Mouse (Mus musculus) CH12.LX (cell line): ENCODE measurements at regions not wholly inside any gene's neighbourhood (a gene's known extent, or its start where the extent isn't known, plus 50 kb on each side); places are given as distances from the start of the nearest gene placed in this dataset.

Source experiments
- DNase-seq: peaks from one replicate; pipeline ENCODE4 v3.0.0-alpha.2; 2013; ENCODE audit errors: extremely low read depth
- H3K27ac ChIP-seq: 2 replicates; pipeline ENCODE4 v1.5.1; 2012; ENCODE audit warnings: low read depth, mild to moderate bottlenecking, control low read depth, moderate library complexity; ENCODE audit not compliant: insufficient read depth
- H3K27me3 ChIP-seq: replicated peaks from 2 replicates; pipeline ENCODE3; 2012; ENCODE audit warnings: inconsistent platforms
- H3K36me3 ChIP-seq, 2 experiments: replicated peaks in 1 of 2; 2 replicates each; pipeline versions ENCODE3 to v1.6.1; 2012; ENCODE audit warnings: inconsistent platforms in 1 of 2, low read length in 1 of 2, mild to moderate bottlenecking in 1 of 2, mixed read lengths in 1 of 2, moderate library complexity in 1 of 2; ENCODE audit not compliant: control insufficient read depth in 1 of 2, insufficient read depth in 1 of 2
- H3K4me1 ChIP-seq, 2 experiments: 2 replicates each; pipeline ENCODE4 v1.6.1; 2012; ENCODE audit warnings: inconsistent platforms in 1 of 2, moderate library complexity in 1 of 2; ENCODE audit not compliant: insufficient read depth in 2 of 2, control insufficient read depth in 1 of 2
- H3K4me2 ChIP-seq: 2 replicates; pipeline ENCODE4 v1.6.1; 2012; ENCODE audit warnings: low read depth, mild to moderate bottlenecking, control low read depth; ENCODE audit not compliant: poor library complexity, insufficient read depth, severe bottlenecking
- H3K4me3 ChIP-seq, 3 experiments: fragments of 150-350 bp in 1 of 3; sonication (generic) in 1 of 3; replicated peaks in 1 of 3; 2 replicates each; pipeline versions ENCODE3 to v1.5.1; 2011 to 2012; ENCODE audit warnings: low read depth in 2 of 3, low read length in 2 of 3, mild to moderate bottlenecking in 2 of 3, moderate library complexity in 2 of 3, control low read depth in 1 of 3, improper control_type of control experiment in 1 of 3, inconsistent platforms in 1 of 3, mixed read lengths in 1 of 3; ENCODE audit not compliant: poor library complexity in 1 of 3
- H3K79me2 ChIP-seq: replicated peaks from 2 replicates; pipeline ENCODE4 v1.6.1; 2012; ENCODE audit warnings: mild to moderate bottlenecking, moderate library complexity; ENCODE audit not compliant: control insufficient read depth, poor library complexity, insufficient read depth, severe bottlenecking; ENCODE audit errors: extremely low read depth
- H3K9ac ChIP-seq: 2 replicates; pipeline ENCODE4 v1.6.1; 2012; ENCODE audit warnings: low read depth, mild to moderate bottlenecking, control low read depth, moderate library complexity; ENCODE audit not compliant: insufficient read depth
- H3K9me3 ChIP-seq: replicated peaks from 2 replicates; pipeline ENCODE3; 2012; ENCODE audit warnings: low read length, inconsistent platforms, mixed read lengths
- BHLHE40 ChIP-seq: IDR thresholded peaks from 2 replicates; pipeline ENCODE4 v1.6.1; 2011; ENCODE audit warnings: mild to moderate bottlenecking, low read depth, low read length, improper control_type of control experiment
- CHD1 ChIP-seq: IDR thresholded peaks from 2 replicates; pipeline ENCODE4 v1.6.1; 2012; ENCODE audit warnings: low read depth, low read length, improper control_type of control experiment, inconsistent platforms
- E2F4 ChIP-seq: IDR thresholded peaks from 2 replicates; pipeline ENCODE4 v1.6.1; 2011; ENCODE audit warnings: low read depth, low read length, improper control_type of control experiment; ENCODE audit not compliant: insufficient replicate concordance
- ELF1 ChIP-seq: IDR thresholded peaks from 2 replicates; pipeline ENCODE4 v1.6.1; 2014; ENCODE audit warnings: low read depth, mild to moderate bottlenecking, inconsistent platforms, low read length, improper control_type of control experiment
- EP300 ChIP-seq: IDR thresholded peaks from 2 replicates; pipeline ENCODE4 v1.6.1; 2011; ENCODE audit warnings: low read length, improper control_type of control experiment
- ETS1 ChIP-seq: conservative IDR thresholded peaks from 2 replicates; pipeline ENCODE4 v1.6.1; 2012; ENCODE audit warnings: low read depth, mild to moderate bottlenecking, inconsistent platforms, low read length, improper control_type of control experiment, moderate library complexity
- GABPA ChIP-seq: IDR thresholded peaks from 2 replicates; pipeline ENCODE4 v1.6.1; 2012; ENCODE audit warnings: low read depth, low read length, improper control_type of control experiment, inconsistent platforms; ENCODE audit not compliant: insufficient replicate concordance
- IRF4 ChIP-seq: IDR thresholded peaks from 2 replicates; pipeline ENCODE4 v1.6.1; 2014; ENCODE audit warnings: low read depth, mild to moderate bottlenecking, inconsistent platforms, low read length, improper control_type of control experiment
- JUN ChIP-seq: IDR thresholded peaks from 2 replicates; pipeline ENCODE4 v1.6.1; 2011; ENCODE audit warnings: low read depth, mild to moderate bottlenecking, low read length, improper control_type of control experiment, moderate library complexity; ENCODE audit not compliant: insufficient read depth
- JUND ChIP-seq: conservative IDR thresholded peaks from 2 replicates; pipeline ENCODE4 v1.6.1; 2011; ENCODE audit warnings: low read depth, low read length, improper control_type of control experiment
- MAX ChIP-seq: IDR thresholded peaks from 2 replicates; pipeline ENCODE4 v1.6.1; 2011; ENCODE audit warnings: low read length, improper control_type of control experiment
- MEF2A ChIP-seq: IDR thresholded peaks from 2 replicates; pipeline ENCODE4 v1.6.1; 2014; ENCODE audit warnings: low read depth, mild to moderate bottlenecking, inconsistent platforms, low read length, improper control_type of control experiment, borderline replicate concordance
- MXI1 ChIP-seq: IDR thresholded peaks from 2 replicates; pipeline ENCODE4 v1.6.1; 2011; ENCODE audit warnings: mild to moderate bottlenecking, low read depth, low read length, improper control_type of control experiment
- MYC ChIP-seq: IDR thresholded peaks from 2 replicates; pipeline ENCODE4 v1.6.1; 2011; ENCODE audit warnings: low read depth, mild to moderate bottlenecking, improper control_type of control experiment, low read length
- NELFE ChIP-seq: IDR thresholded peaks from 2 replicates; pipeline ENCODE4 v1.6.1; 2011; ENCODE audit warnings: low read depth, low read length, improper control_type of control experiment
- NRF1 ChIP-seq: IDR thresholded peaks from 2 replicates; pipeline ENCODE4 v1.6.1; 2014; ENCODE audit warnings: low read depth, mild to moderate bottlenecking, inconsistent platforms, low read length, improper control_type of control experiment, moderate library complexity
- POLR2A ChIP-seq: IDR thresholded peaks from 2 replicates; pipeline ENCODE4 v1.6.1; 2011; ENCODE audit warnings: low read depth, mild to moderate bottlenecking, improper control_type of control experiment, low read length
- RAD21 ChIP-seq: IDR thresholded peaks from 2 replicates; pipeline ENCODE4 v1.6.1; 2011; ENCODE audit warnings: low read depth, mild to moderate bottlenecking, low read length, improper control_type of control experiment, moderate library complexity
- SIN3A ChIP-seq: IDR thresholded peaks from 2 replicates; pipeline ENCODE4 v1.6.1; 2012; ENCODE audit warnings: low read length, improper control_type of control experiment, inconsistent platforms
- SMC3 ChIP-seq: IDR thresholded peaks from 2 replicates; pipeline ENCODE4 v1.6.1; 2011; ENCODE audit warnings: low read depth, low read length, improper control_type of control experiment
- TBP ChIP-seq: conservative IDR thresholded peaks from 2 replicates; pipeline ENCODE4 v1.6.1; 2011; ENCODE audit warnings: low read depth, low read length, improper control_type of control experiment
- USF1 ChIP-seq: IDR thresholded peaks from 2 replicates; pipeline ENCODE4 v1.6.1; 2014; ENCODE audit warnings: low read depth, mild to moderate bottlenecking, inconsistent platforms, low read length, improper control_type of control experiment
- USF2 ChIP-seq: conservative IDR thresholded peaks from 2 replicates; pipeline ENCODE4 v1.6.1; 2011; ENCODE audit warnings: low read depth, low read length, improper control_type of control experiment
- ZC3H11A ChIP-seq: IDR thresholded peaks from 2 replicates; pipeline ENCODE4 v1.6.1; 2012; ENCODE audit warnings: low read depth, mild to moderate bottlenecking, inconsistent platforms, low read length, improper control_type of control experiment
- ZKSCAN1 ChIP-seq: IDR thresholded peaks from 2 replicates; pipeline ENCODE4 v1.6.1; 2012; ENCODE audit warnings: low read depth, inconsistent platforms, low read length, improper control_type of control experiment, borderline replicate concordance
- ZMIZ1 ChIP-seq: IDR thresholded peaks from 2 replicates; pipeline ENCODE4 v1.6.1; 2012; ENCODE audit warnings: low read depth, mild to moderate bottlenecking, inconsistent platforms, low read length, improper control_type of control experiment
- ZNF384 ChIP-seq: IDR thresholded peaks from 2 replicates; pipeline ENCODE4 v1.6.1; 2012; ENCODE audit warnings: low read depth, low read length, improper control_type of control experiment, inconsistent platforms
- dilution Hi-C: fragments of 300-500 bp; cut with MboI; formaldehyde crosslinking; loops from 2 replicates; pipeline ENCODE4 v1.14.3; 2020; ENCODE audit warnings: low sequenced_read_pairs; ENCODE audit not compliant: extremely low pct_unique_long_range_greater_than_20kb, extremely low pct_ligation_motif_present
- in situ Hi-C: fragments of 300-500 bp; cut with MboI; formaldehyde crosslinking; loops from 3 replicates; pipeline ENCODE4 v1.14.3; 2019; ENCODE audit warnings: low sequenced_read_pairs, low pct_ligation_motif_present, low pct_unique_long_range_greater_than_20kb, mixed read lengths

GRCm38 (mm10) chr13:43908041-43908644 lies 123.6 kb downstream of the Cd83 start (continued):
- TF ChIP-seq MEF2A: no peak

DNA sequence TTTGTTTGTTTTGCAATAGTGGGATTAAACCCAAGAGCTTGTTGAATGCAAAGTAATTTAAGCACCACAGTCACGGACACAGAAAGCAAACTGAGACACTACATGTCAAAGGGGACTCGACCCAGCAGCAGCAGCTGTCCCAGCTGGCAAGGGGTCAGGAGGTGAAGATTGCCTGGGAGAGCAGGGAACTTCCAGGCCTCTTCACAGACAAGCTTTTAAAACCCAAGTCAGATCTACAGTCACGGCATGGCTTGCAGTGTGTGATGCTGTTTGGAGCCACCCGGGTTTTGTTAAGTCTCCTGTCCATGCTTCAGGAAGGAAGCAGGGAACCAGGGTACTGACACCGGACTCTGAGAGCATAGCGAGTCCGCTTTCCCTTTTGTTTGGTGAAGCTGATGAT lies 125.4 kb downstream of the Cd83 start:
- Histone ChIP-seq H3K79me2 (no peaks in the 10 kb centered on the region), H3K4me3 (no peak overlapping the region), H3K36me3 (no peaks in the 10 kb centered on the region), H3K4me1 (peaks cover 0 to 32% of the 10 kb centered on the region in 2 experiments; a peak in 2 of 4 replicates), H3K9ac (no peak overlapping the region), H3K9me3 (no peaks in the 10 kb centered on the region), H3K27ac (no peak overlapping the region), H3K27me3 (no peaks in the 10 kb centered on the region), H3K4me2 (no peak overlapping the region)
- dilution Hi-C loops: no loop called here
- in situ Hi-C loops: no loop called here
- no peak for DNase-seq
- TF ChIP-seq E2F4 (no peak), ZKSCAN1 (no peak), MXI1 (no peak), GABPA (no peak), TBP (no peak), NRF1 (no peak), USF1 (no peak), ZMIZ1 (no peak), JUND (no peak), ELF1 (no peak)

GRCm38 (mm10) chr13:43913476-43913875 lies 128.9 kb downstream of the Cd83 start:
- Histone ChIP-seq H3K27me3 (no peaks in the 10 kb centered on the region), H3K79me2 (no peaks in the 10 kb centered on the region), H3K4me3 (no peak overlapping the region), H3K36me3 (no peaks in the 10 kb centered on the region), H3K4me1 (peaks cover 0 to 5% of the 10 kb centered on the region in 2 experiments; a peak in 2 of 4 replicates), H3K27ac (no peak overlapping the region), H3K9ac (no peak overlapping the region), H3K4me2 (no peak overlapping the region), H3K9me3 (no peaks in the 10 kb centered on the region)
- TF ChIP-seq MAX (no peak), MYC (no peak), SIN3A (no peak), IRF4 (no peak), BHLHE40 (no peak), ZC3H11A (no peak), CHD1 (no peak), POLR2A (no peak), USF2 (no peak), SMC3 (no peak), ETS1 (no peak), ELF1 (no peak), RAD21 (no peak), ZNF384 (no peak), EP300 (no peak), E2F4 (no peak), NELFE (no peak), JUN (no peak)
- DNase-seq: no peak
- in situ Hi-C loops (no loop called here), dilution Hi-C loops (no loop called here)
